Mouse (Mus musculus): Measurements from ENCODE around the gene Dyrk1a.

- TF ChIP-seq HCFC1 (IDR thresholded peaks at IDR 0.05; ENCODE audit: borderline replicate concordance, insufficient read depth, low read length) (no peak), MAFK (IDR thresholded peaks at IDR 0.05; ENCODE audit: insufficient read depth, low read depth, low read length) (no peak), ZNF384 (IDR thresholded peaks at IDR 0.05; ENCODE audit: low read depth, low read length) (no peak), CHD2 (IDR thresholded peaks at IDR 0.05; ENCODE audit: low read depth, low read length) (no peak)
These were observed 13.6 kb upstream of the Dyrk1a start for GRCm38 (mm10) chr16:94556228-94556627.
